ENCODE assay signal across 8 mouse cellular contexts in genomic region chr17:56808518-56808917, GRCm38 (mm10). TPM values are rescaled to one million over a fixed set of nuclear protein-coding genes. Genes with fewer than 3 reads are reported as not detected.
A peak's percentile ranks its signal among the peaks of the same experiment; 100 is the strongest.
DNase-seq lines count a peak whose midpoint lies in the region; ATAC-seq and TF ChIP-seq lines count a peak whose summit lies in the region.

No protein-coding gene starts in this region.

- H3K4me1 ChIP-seq in ES-E14 (ENCODE audit: control insufficient read depth in 2 of 2, insufficient read depth in 2 of 2, low read length in 2 of 2, poor library complexity in 1 of 2): peaks cover 0 to 6% of the 10 kb centered on the region in 2 experiments; a peak in 1 of 4 replicates
- H3K4me1 ChIP-seq in cerebellum, adult 2 months (ENCODE audit: control insufficient read depth, insufficient read depth, low read length): no peaks in the 10 kb centered on the region
- H3K4me1 ChIP-seq in neural tube, embryonic 14.5 days (ENCODE audit: control insufficient read depth, insufficient read depth, low read length): peaks cover 9% of the 10 kb centered on the region; the same call in 1 of the 2 replicates
- H3K4me1 ChIP-seq in stomach, postnatal 0 days (replicated peaks; ENCODE audit: control insufficient read depth, insufficient read depth): peaks cover 7% of the 10 kb centered on the region; the same call in 1 of the 2 replicates

- peak; percentile 88 for ATAC-seq in neural tube, embryonic 14.5 days (ENCODE audit: low read depth)
- peak; percentile 70 for ATAC-seq in stomach, postnatal 0 days (ENCODE audit: low FRiP score, low TSS enrichment)

- peak; percentile 71 for DNase-seq in ES-E14 (ENCODE audit: low read depth, low spot score)
- peak; percentile 73 to 82 for DNase-seq in cerebellum, adult 2 months
- peak; percentile 71 for DNase-seq in forelimb bud, embryonic 11.5 days (ENCODE audit: low read depth, low spot score)
- peak; percentile 89 for DNase-seq in heart, postnatal 4 days
- DNase-seq in layer of hippocampus, adult 2 months (ENCODE audit: low spot score in 2 of 2): peak; percentile 85 to 86
- peak; percentile 78 to 81 for DNase-seq in lung, adult 18-20 months
- DNase-seq in stomach, postnatal 0 days (ENCODE audit: low spot score): peak; percentile 82

- TF ChIP-seq EP300 in stomach, postnatal 0 days (optimal IDR thresholded peaks at IDR 0.05): no peak

- TF ChIP-seq CTCF in cerebellum, adult 2 months (IDR thresholded peaks at IDR 0.05; ENCODE audit: borderline replicate concordance, insufficient read depth, low read depth, low read length): peak; percentile 99
- peak; percentile 100; the same call in 1 of the 2 replicates for TF ChIP-seq CTCF in layer of hippocampus, adult 2 months (conservative IDR thresholded peaks at IDR 0.05)
- peak; percentile 99 for TF ChIP-seq CTCF in stomach, postnatal 0 days (IDR thresholded peaks at IDR 0.05; ENCODE audit: low read depth)

- no peaks in the 10 kb centered on the region for H3K27me3 ChIP-seq in cerebellum, adult 2 months (ENCODE audit: control insufficient read depth, insufficient read depth, low read length)
- H3K27me3 ChIP-seq in neural tube, embryonic 14.5 days (ENCODE audit: control insufficient read depth, insufficient read depth, low read length): no peaks in the 10 kb centered on the region
- H3K27me3 ChIP-seq in stomach, postnatal 0 days (ENCODE audit: control insufficient read depth, insufficient read depth, low read length): no peaks in the 10 kb centered on the region

- in situ Hi-C loops in ES-E14 (cut with MboI; ENCODE audit: low sequenced_read_pairs in 2 of 2, unreplicated experiment in 2 of 2): loop anchor here in 1 of 2 experiments (10.0 kb wide), 1 partner anchor 126 kb away; the partner anchor contains the start of gene Mllt1

- H3K27ac ChIP-seq in ES-E14 (ENCODE audit: insufficient read depth, low read depth, low read length, poor library complexity, severe bottlenecking): no peak overlapping the region
- H3K27ac ChIP-seq in cerebellum, adult 2 months (ENCODE audit: insufficient read depth, low read length): no peak overlapping the region
- no peak overlapping the region for H3K27ac ChIP-seq in layer of hippocampus, adult 2 months
- no peak overlapping the region for H3K27ac ChIP-seq in neural tube, embryonic 14.5 days (ENCODE audit: low read depth, low read length)
- no peak overlapping the region for H3K27ac ChIP-seq in stomach, postnatal 0 days (replicated peaks)

- no peak for TF ChIP-seq POLR2A in cerebellum, adult 2 months (IDR thresholded peaks at IDR 0.05; ENCODE audit: borderline replicate concordance, insufficient read depth, low read length)

- H3K9ac ChIP-seq in ES-E14 (ENCODE audit: insufficient read depth, low read depth, low read length, poor library complexity, severe bottlenecking): no peak overlapping the region
- no peak overlapping the region for H3K9ac ChIP-seq in neural tube, embryonic 14.5 days (replicated peaks; ENCODE audit: low read depth, low read length)
- H3K9ac ChIP-seq in stomach, postnatal 0 days (ENCODE audit: low read length): no peak overlapping the region

- no peaks in the 10 kb centered on the region for H3K9me3 ChIP-seq in ES-E14 (ENCODE audit: control insufficient read depth, insufficient read depth, low read depth, low read length)
- no peaks in the 10 kb centered on the region for H3K9me3 ChIP-seq in neural tube, embryonic 14.5 days (ENCODE audit: control insufficient read depth, low read length)
- H3K9me3 ChIP-seq in stomach, postnatal 0 days (ENCODE audit: control insufficient read depth, low read length): no peaks in the 10 kb centered on the region

- H3K36me3 ChIP-seq in ES-E14 (ENCODE audit: control insufficient read depth, insufficient read depth, low read length, poor library complexity, severe bottlenecking): peaks cover 11% of the 10 kb centered on the region
- H3K36me3 ChIP-seq in neural tube, embryonic 14.5 days (ENCODE audit: control insufficient read depth, insufficient read depth, low read length): no peaks in the 10 kb centered on the region
- no peaks in the 10 kb centered on the region for H3K36me3 ChIP-seq in stomach, postnatal 0 days (ENCODE audit: control insufficient read depth, insufficient read depth, low read length)

- no peak overlapping the region for H3K4me3 ChIP-seq in ES-E14 (ENCODE audit: insufficient read depth in 1 of 2, low read depth in 1 of 2, low read length in 2 of 2, poor library complexity in 1 of 2, severe bottlenecking in 1 of 2)
- no peak overlapping the region for H3K4me3 ChIP-seq in cerebellum, adult 2 months (replicated peaks; ENCODE audit: insufficient read depth, low read depth, low read length)
- H3K4me3 ChIP-seq in layer of hippocampus, adult 2 months: no peak overlapping the region
- no peak overlapping the region for H3K4me3 ChIP-seq in neural tube, embryonic 14.5 days (ENCODE audit: low read depth, low read length)
- H3K4me3 ChIP-seq in stomach, postnatal 0 days (ENCODE audit: low read depth, low read length): no peak overlapping the region

- H3K4me2 ChIP-seq in neural tube, embryonic 14.5 days (ENCODE audit: low read depth, low read length): no peak overlapping the region
- no peak overlapping the region for H3K4me2 ChIP-seq in stomach, postnatal 0 days (replicated peaks; ENCODE audit: low read depth)

- 4% methylated on average over 9 of the region's 9 CpGs for WGBS in cerebellum, adult 2 months
- WGBS in neural tube, embryonic 14.5 days: 5% methylated on average over 9 of the region's 9 CpGs
- WGBS in stomach, postnatal 0 days: 12% methylated on average over 9 of the region's 9 CpGs

TF ChIP-seq in ES-E14, 5 proteins besides CTCF, POLR2A, EP300 and RAD21:
- TF ChIP-seq HCFC1 (IDR thresholded peaks at IDR 0.05; ENCODE audit: borderline replicate concordance, insufficient read depth, low read length) (0 out of 2 replicates have a peak, but pooled peaks have one; percentile 25), ZC3H11A (IDR thresholded peaks at IDR 0.05; ENCODE audit: borderline replicate concordance, low read depth, low read length) (peak; percentile 99), MAFK (IDR thresholded peaks at IDR 0.05; ENCODE audit: insufficient read depth, low read depth, low read length) (no peak)
TF ChIP-seq in ES-E14: peak in this region for 2.

RNA-seq across cellular contexts. Expression of gene Rfx2, which starts 22.3 kb away (rescaled TPM):
- total RNA-seq in ES-E14 (2012; rRNA removed): 15.8 and 22.5 TPM in 2 replicates
- 3.1 and 3.6 TPM in 2 replicates for polyA plus RNA-seq in cerebellum, adult 2 months (2012; rRNA removed)
- 1 to 10 TPM; 8.1 to 9.3 TPM for total RNA-seq in heart, postnatal 4 days (2021)
- 1 to 10 TPM; 5.4 to 6.4 TPM for total RNA-seq in layer of hippocampus, adult 2 months (2021)
- polyA plus RNA-seq in neural tube, embryonic 14.5 days (2014; fragmentation: Nextera tagmentation; extraction: Ambion mirVana): 3.6 and 4.6 TPM in 2 replicates
- polyA plus RNA-seq in stomach, postnatal 0 days (2015; fragmentation: Nextera tagmentation; extraction: Ambion mirVana): 3.2 and 3.3 TPM in 2 replicates

RNA-seq across cellular contexts. Expression of gene Prr22, which starts 38.5 kb away (rescaled TPM):
- total RNA-seq in ES-E14 (2012; rRNA removed): 1.2 and 1.5 TPM in 2 replicates
- 3.0 and 3.5 TPM in 2 replicates for polyA plus RNA-seq in cerebellum, adult 2 months (2012; rRNA removed)
- total RNA-seq in heart, postnatal 4 days (2021): under 1 TPM; 0.41 to 0.61 TPM
- 1 to 10 TPM in 1 of 2 experiments, under 1 TPM in 1; 0.79 to 1.9 TPM for total RNA-seq in layer of hippocampus, adult 2 months (2021)
- polyA plus RNA-seq in neural tube, embryonic 14.5 days (2014; fragmentation: Nextera tagmentation; extraction: Ambion mirVana): 0.53 and 0.70 TPM in 2 replicates
- 0.38 and 0.65 TPM in 2 replicates for polyA plus RNA-seq in stomach, postnatal 0 days (2015; fragmentation: Nextera tagmentation; extraction: Ambion mirVana)

RNA-seq across cellular contexts. Expression of gene Dus3l, which starts 44.0 kb away (rescaled TPM):
- total RNA-seq in ES-E14 (2012; rRNA removed): 70.2 and 108 TPM in 2 replicates
- 168 and 169 TPM in 2 replicates for polyA plus RNA-seq in cerebellum, adult 2 months (2012; rRNA removed)
- 10 to 100 TPM; 22.8 to 23.5 TPM for total RNA-seq in heart, postnatal 4 days (2021)
- 10 to 100 TPM; 73.9 to 74.4 TPM for total RNA-seq in layer of hippocampus, adult 2 months (2021)
- 79.0 and 81.0 TPM in 2 replicates for polyA plus RNA-seq in neural tube, embryonic 14.5 days (2014; fragmentation: Nextera tagmentation; extraction: Ambion mirVana)
- polyA plus RNA-seq in stomach, postnatal 0 days (2015; fragmentation: Nextera tagmentation; extraction: Ambion mirVana): 22.9 and 24.4 TPM in 2 replicates

RNA-seq across cellular contexts. Expression of gene Nrtn, which starts 51.2 kb away (rescaled TPM):
- 8.4 and 17.7 TPM in 2 replicates for total RNA-seq in ES-E14 (2012; rRNA removed)
- polyA plus RNA-seq in cerebellum, adult 2 months (2012; rRNA removed): 7.2 and 9.3 TPM in 2 replicates
- total RNA-seq in heart, postnatal 4 days (2021): 10 to 100 TPM; 22.4 to 22.5 TPM
- total RNA-seq in layer of hippocampus, adult 2 months (2021): 1 to 10 TPM; 2.5 to 3.3 TPM
- polyA plus RNA-seq in neural tube, embryonic 14.5 days (2014; fragmentation: Nextera tagmentation; extraction: Ambion mirVana): 1.9 and 2.9 TPM in 2 replicates
- 32.4 and 37.9 TPM in 2 replicates for polyA plus RNA-seq in stomach, postnatal 0 days (2015; fragmentation: Nextera tagmentation; extraction: Ambion mirVana)
